Mouse (Mus musculus) adrenal gland, adult 10 weeks (tissue): ENCODE measurements around the gene Olfr979. TPM values are rescaled to one million over a fixed set of nuclear protein-coding genes. Genes with fewer than 3 reads are reported as not detected.

Source experiments
- polyA plus RNA-seq: library from polyadenylated mRNA; stranded (reverse); fragments of 350-450 nt; fragmentation: Illumina TruSeq; extraction: RNeasy Lipid Tissue Mini Kit (QIAGEN cat#74804); gene quantifications from one replicate; pipeline ENCODE4 v1.2.3, GENCODE M21; 2014; ENCODE audit warnings: low read depth, low replicate concordance

Gene Olfr979
- not detected for polyA plus RNA-seq

GRCm38 (mm10) chr9:40003365-40003764, at the start of gene Olfr979:
Gene Olfr979, minus strand, starts transcription at chr9:40003465.

GRCm38 (mm10) chr9:40021164-40021563, 17.9 kb upstream of the Olfr979 start, which contains the start of gene Olfr981:
Gene Olfr981, plus strand, starts transcription at chr9:40021464.

GRCm38 (mm10) chr9:40009482-40009881, 6.2 kb upstream of the Olfr979 start, which contains the start of gene Olfr980:
Gene Olfr980, minus strand, starts transcription at chr9:40009582.

GRCm38 (mm10) chr9:39991813-39992212, 11.5 kb downstream of the Olfr979 start, which contains the start of gene Olfr978:
Gene Olfr978, plus strand, starts transcription at chr9:39992113.

GRCm38 (mm10) chr9:39961033-39961432, 42.2 kb downstream of the Olfr979 start, which contains the start of gene Olfr976:
Gene Olfr976, minus strand, starts transcription at chr9:39961133.

DNA sequence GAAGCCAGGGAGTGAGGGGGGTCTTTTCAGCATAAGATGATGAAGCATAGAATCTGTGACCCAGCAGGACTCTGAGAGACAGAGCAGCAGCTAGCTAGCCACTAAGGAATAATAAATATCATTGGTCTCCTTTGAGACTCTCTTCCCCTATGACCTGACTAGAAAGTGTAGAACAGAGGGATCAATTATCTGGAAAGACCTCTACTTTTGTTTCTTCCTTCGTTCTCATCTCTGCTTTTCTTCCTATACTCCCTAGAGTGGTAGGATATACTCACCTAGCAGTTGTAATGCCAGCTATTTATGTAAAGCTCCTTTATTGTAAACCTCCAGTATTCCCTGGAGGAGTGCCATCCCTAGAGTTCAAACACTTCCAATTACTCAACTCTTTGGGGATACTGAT, 51.3 kb downstream of the Olfr979 start, which contains the start of gene Olfr975:
Gene Olfr975 (minus strand): TSS at position 101 of the 400 bp plus-strand sequence.

Other genes starting within 250 kb of the Olfr979 start
- gene Olfr968, start 220.2 kb downstream of the Olfr979 start, polyA plus RNA-seq, result not detected
- gene Olfr969, start 212.5 kb downstream of the Olfr979 start, polyA plus RNA-seq, result not detected
- gene Olfr970, start 194.6 kb downstream of the Olfr979 start, polyA plus RNA-seq, result not detected
- gene Olfr971, start 166.6 kb downstream of the Olfr979 start, polyA plus RNA-seq, result not detected
- gene Olfr972, start 137.0 kb downstream of the Olfr979 start, polyA plus RNA-seq, result not detected
- gene Olfr229, start 96.1 kb downstream of the Olfr979 start, polyA plus RNA-seq, result not detected
- not detected for gene Olfr974, start 66.0 kb downstream of the Olfr979 start, polyA plus RNA-seq
- not detected for gene Olfr975, start 51.4 kb downstream of the Olfr979 start, polyA plus RNA-seq
- gene Olfr976, start 42.3 kb downstream of the Olfr979 start, polyA plus RNA-seq, result not detected
- not detected for gene Olfr978, start 11.4 kb downstream of the Olfr979 start, polyA plus RNA-seq
- not detected for gene Olfr980, start 6.1 kb upstream of the Olfr979 start, polyA plus RNA-seq
- gene Olfr981, start 18.0 kb upstream of the Olfr979 start, polyA plus RNA-seq, result not detected
- gene Olfr982, start 70.4 kb upstream of the Olfr979 start, polyA plus RNA-seq, result not detected
- not detected for gene Olfr983, start 90.1 kb upstream of the Olfr979 start, polyA plus RNA-seq
- not detected for gene Olfr984, start 110.7 kb upstream of the Olfr979 start, polyA plus RNA-seq
- gene Olfr985, start 126.7 kb upstream of the Olfr979 start, polyA plus RNA-seq, result not detected
- not detected for gene Tmem225, start 144.7 kb upstream of the Olfr979 start, polyA plus RNA-seq
- not detected for gene Olfr986, start 177.5 kb upstream of the Olfr979 start, polyA plus RNA-seq
- 8.2 TPM for gene Zfp202, start 188.9 kb upstream of the Olfr979 start, polyA plus RNA-seq